Mouse (Mus musculus) skeletal muscle tissue, adult 2 months (tissue): ENCODE results near the gene Hsf5.

Source experiments
- DNase-seq: peaks from one replicate; pipeline ENCODE4 v3.0.0-alpha.2; 2012; ENCODE audit warnings: low read depth, low spot score

Hsf5 gene

GRCm38 (mm10) chr11:87590841-87591525 is 26.0 kb upstream of the Hsf5 start:
- DNase-seq = peak; percentile 29

- DNase-seq = peak; percentile 100
These were observed 25.2 kb upstream of the Hsf5 start, which contains the start of gene Mtmr4 for GRCm38 (mm10) chr11:87591526-87592353. Gene Mtmr4 (plus strand): TSS chr11:87592162.

DNA sequence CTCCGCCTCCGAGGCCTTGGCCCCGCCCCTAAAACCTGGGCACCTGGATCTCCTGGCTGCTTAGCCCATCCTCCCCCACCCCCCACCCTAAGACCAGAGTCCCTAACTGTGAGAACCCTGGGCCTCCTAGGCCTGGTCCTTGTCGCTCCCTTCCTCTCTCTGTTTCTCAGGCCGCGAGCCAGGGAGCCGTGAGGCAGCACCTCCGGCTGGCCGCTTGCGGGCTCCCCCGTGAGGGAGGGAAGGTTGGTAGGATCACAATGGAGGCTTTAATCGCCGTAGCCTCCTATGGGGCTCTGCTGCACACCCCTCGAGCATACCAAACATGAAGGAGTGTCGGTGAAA is 24.6 kb upstream of the Hsf5 start:
- no peak for DNase-seq

- no peak for DNase-seq
These were observed 24.0 kb upstream of the Hsf5 start for GRCm38 (mm10) chr11:87592713-87593598.

DNA sequence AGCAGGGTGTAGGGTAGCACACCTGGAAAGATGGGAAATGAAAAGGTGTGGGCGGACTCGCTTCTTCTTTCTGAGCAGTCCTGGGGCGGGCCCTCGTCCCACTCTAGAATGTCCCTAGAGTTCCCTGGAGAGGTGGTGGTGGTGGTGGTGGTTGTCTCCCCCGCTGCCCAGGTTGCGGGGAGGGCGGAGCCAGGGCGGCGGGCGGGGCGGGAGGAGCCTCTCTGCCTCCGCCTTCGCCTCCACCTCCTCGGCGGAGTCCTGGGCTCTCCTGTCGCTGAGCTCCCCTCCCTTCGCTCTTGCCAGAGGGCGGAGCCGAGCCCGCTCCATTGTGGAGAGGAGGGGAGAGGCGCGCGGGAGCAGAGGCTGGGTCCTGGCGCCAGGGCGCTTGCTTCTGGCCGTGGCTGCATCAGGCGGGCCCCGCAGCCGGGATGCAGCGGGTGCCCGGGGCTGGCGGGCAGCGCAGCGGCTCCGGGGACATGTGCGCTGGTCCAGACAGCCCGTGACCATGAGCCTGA is 21.6 kb upstream of the Hsf5 start:
- peak; percentile 62 for DNase-seq

GRCm38 (mm10) chr11:87595976-87596375 is 21.0 kb upstream of the Hsf5 start:
- DNase-seq = no peak

- no peak for DNase-seq
These were observed 20.5 kb upstream of the Hsf5 start for GRCm38 (mm10) chr11:87596492-87596891.

DNA sequence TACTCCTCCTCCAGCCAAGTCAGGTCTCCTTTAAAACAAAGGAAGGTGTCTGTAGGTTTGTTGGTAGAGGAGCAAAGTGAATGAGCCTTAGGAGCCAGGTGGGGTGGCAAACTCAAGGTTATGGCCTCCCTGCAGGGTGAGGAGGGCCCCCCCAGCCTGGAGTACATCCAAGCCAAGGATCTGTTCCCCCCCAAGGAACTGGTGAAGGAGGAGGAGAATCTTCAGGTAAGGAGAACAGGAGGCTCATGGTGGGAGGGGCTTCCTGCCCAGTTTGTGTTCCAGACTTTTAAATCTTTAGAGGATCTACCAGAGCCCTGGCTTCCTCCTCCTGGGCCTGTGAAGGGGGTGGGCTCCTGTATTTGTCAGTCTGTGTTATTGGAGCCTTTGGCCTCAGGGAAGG is 19.9 kb upstream of the Hsf5 start:
- DNase-seq = no peak

DNA sequence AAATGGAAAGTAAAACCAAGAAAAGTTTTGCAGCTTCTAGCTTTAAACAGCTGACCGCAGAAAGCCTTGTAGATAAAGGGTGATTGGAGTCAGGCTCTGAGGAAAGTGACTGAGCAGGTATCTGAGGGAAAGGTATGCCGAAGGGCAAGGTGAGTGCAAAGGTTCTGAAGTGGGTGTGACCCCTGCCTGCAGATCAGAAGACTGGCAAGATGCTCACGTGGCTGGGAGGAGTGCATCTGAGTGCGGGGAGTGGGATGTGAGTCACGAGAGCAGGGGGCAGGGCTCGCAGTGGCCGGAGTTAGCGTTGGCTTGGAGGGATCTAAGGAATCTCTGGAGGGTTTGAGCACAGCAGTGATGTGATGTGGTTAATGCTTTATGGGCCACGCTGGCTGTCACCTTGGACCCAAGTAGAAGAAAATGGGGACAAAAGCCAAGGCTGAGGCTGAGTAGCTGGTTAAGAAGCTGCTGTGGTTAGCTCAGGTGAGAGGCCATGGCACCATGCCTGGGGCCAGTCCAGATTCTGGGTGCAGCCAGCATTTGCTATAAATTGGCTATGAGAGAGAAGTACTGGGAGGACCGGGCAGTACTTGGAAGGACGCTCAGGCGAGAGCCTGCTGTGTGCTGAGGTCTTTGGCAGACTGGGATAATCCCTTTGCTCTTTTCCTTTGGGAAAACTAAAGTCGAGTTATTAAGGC is 17.4 kb upstream of the Hsf5 start:
- no peak for DNase-seq

GRCm38 (mm10) chr11:87600322-87600853 is 16.6 kb upstream of the Hsf5 start:
- no peak for DNase-seq

DNA sequence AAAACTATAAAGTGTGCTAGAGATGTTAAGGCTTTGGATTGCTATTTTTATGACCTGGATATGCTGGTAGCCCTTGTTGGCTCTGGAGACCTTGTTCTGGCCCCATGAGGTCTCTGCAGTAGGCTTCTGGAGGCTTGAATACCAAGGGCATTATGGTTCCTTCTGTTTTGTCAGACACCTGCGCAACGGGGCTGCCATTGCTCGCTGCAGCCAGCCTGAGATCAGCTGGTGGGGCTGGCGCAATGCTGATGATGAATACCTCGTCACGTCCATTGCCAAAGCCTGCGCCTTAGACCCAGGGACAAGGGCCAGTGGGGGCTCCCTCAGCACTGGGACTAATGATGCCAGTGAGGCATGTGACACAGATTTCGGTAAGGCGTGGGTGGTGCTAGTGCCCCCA is 14.7 kb upstream of the Hsf5 start:
- no peak for DNase-seq

DNA sequence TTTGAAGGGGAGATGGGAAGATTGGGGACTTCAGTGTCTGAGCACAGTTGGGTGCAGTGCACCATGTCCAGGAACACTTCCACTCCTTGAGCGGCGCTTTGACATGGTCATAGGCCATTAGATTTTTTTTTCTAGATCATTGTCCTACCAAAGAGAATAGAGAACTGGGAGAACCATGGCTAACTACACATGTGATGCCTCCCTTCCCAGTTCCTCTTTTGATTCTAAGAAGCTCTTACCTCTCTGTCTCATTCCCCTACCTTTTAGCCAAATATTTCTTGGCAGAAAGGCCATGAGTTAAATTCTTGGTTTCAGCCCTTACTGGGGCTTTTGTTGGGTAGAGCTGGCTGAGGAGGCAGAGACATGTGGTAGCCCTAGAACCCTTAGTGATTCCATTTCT is 13.4 kb upstream of the Hsf5 start:
- no peak for DNase-seq

- DNase-seq = peak; percentile 67
These were observed 7.7 kb upstream of the Hsf5 start for GRCm38 (mm10) chr11:87609264-87609663.

- no peak for DNase-seq
These were observed 5.4 kb upstream of the Hsf5 start for GRCm38 (mm10) chr11:87611547-87611946.

DNA sequence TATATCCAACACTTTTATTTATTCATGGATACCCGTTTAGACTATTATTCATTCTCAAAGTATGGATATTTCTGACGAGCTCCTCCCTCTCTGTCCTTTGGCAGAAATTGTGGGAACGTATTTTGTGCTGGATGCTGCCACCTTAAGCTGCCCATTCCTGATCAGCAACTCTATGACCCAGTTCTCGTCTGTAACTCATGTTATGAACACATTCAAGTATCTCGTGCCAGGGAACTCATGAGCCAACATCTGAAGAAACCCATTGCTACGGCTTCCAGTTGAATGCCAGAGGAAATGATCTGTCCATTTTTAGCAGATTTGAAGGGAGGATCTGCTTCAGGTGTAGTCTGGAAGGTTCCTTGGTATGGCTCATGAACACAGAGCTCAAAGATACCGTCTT is 3.0 kb upstream of the Hsf5 start:
- DNase-seq = no peak

- no peak for DNase-seq
These were observed 1.4 kb upstream of the Hsf5 start for GRCm38 (mm10) chr11:87615551-87615950.

GRCm38 (mm10) chr11:87615952-87616351 is 1.0 kb upstream of the Hsf5 start:
- DNase-seq = no peak

DNA sequence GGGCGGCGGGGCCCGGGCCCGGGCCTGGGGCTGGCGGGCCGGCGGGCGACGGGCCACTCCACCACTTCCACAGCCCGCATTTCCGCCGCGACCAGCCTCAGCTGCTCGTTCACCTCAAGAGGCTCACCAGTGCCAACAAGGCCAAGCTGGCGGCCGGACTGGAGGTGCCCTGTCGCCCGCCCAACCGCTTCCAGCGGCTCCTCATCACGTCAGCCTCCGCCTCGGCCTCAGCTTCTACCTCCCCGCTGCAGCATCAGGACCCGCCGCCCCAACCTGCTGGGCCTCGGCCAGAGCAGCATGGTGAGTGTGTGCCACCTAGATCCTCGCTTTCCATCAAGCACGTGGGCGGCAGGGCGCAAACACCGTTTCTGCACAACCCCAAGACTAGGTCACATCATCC is 642 bp downstream of the Hsf5 start:
- DNase-seq = no peak

GRCm38 (mm10) chr11:87623160-87623559 is 6.2 kb downstream of the Hsf5 start:
- no peak for DNase-seq

GRCm38 (mm10) chr11:87629859-87630258 is 12.9 kb downstream of the Hsf5 start:
- no peak for DNase-seq

GRCm38 (mm10) chr11:87638793-87639192 is 21.8 kb downstream of the Hsf5 start:
- DNase-seq = no peak
